Mouse (Mus musculus): ENCODE data around the gene Phf20.

GRCm38 (mm10) chr2:156179796-156180093 is 16.5 kb upstream of the Phf20 start:
- TF ChIP-seq CTCF (IDR thresholded peaks at IDR 0.05) = no peak
- no peak for TF ChIP-seq EP300 (IDR thresholded peaks at IDR 0.05)

All from lung, postnatal 0 days (tissue).